Mouse (Mus musculus): ENCODE data around the gene Krt1.

DNA sequence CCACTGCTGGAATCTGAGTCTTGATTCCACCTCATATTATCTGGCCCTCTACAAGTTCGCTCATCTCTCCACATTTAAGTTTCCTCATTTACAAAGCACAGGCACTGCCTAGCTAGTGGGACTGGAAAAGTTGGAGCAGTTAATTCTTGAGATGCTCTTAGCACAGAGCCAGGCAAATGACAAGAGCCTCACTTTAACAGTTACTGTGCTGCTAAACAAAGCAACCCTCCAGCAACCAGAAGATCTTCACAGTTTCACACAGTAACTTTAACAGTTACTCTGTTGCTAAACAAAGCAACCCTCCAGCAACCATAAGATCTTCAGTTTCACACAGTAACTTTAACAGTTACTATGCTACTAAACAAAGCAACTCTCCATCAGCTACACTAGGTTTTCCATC lies 23.8 kb upstream of the Krt1 start:
- TF ChIP-seq CTCF (IDR thresholded peaks at IDR 0.05; ENCODE audit: control insufficient read depth, insufficient read depth, insufficient replicate concordance, low read depth, low read length) (no peak), POLR2A (IDR thresholded peaks at IDR 0.05; ENCODE audit: control insufficient read depth, low read depth, low read length) (no peak)

Measured in testis, adult 2 months (tissue).